Mouse (Mus musculus) midbrain, embryonic 14.5 days (tissue): Measurements from ENCODE around the gene Paxbp1. TPM values are rescaled to one million over a fixed set of nuclear protein-coding genes. Genes with fewer than 3 reads are reported as not detected.

Experiments used
- ATAC-seq: fragments of 200-750 bp; cut with Nextera tagmentation; 2 replicates; pipeline ENCODE4 v1.8.0; 2017; ENCODE audit warnings: moderate number of reproducible peaks, moderate library complexity; ENCODE audit not compliant: low FRiP score, low TSS enrichment
- DNase-seq: peaks from one replicate; pipeline ENCODE4 v3.0.0-alpha.2; 2015
- H3K27ac ChIP-seq: fragments of 300-500 bp; sonication (generic); replicated peaks from 2 replicates; pipeline ENCODE4 v1.5.1; 2014; ENCODE audit warnings: mild to moderate bottlenecking, low read depth, low read length, moderate library complexity
- H3K27me3 ChIP-seq: fragments of 300-500 bp; sonication (generic); 2 replicates; pipeline ENCODE4 v1.6.1; 2014; ENCODE audit warnings: low read length, control low read depth, mixed read lengths; ENCODE audit not compliant: control insufficient read depth, insufficient read depth
- H3K36me3 ChIP-seq: fragments of 300-500 bp; sonication (generic); 2 replicates; pipeline ENCODE4 v1.6.1; 2014; ENCODE audit warnings: low read length, control low read depth; ENCODE audit not compliant: control insufficient read depth, insufficient read depth
- H3K4me1 ChIP-seq: fragments of 300-500 bp; sonication (generic); 2 replicates; pipeline ENCODE4 v1.6.1; 2014; ENCODE audit warnings: mild to moderate bottlenecking, antibody characterized with exemption, low read length, control low read depth; ENCODE audit not compliant: control insufficient read depth, insufficient read depth
- H3K4me2 ChIP-seq: fragments of 300-500 bp; sonication (generic); 2 replicates; pipeline ENCODE4 v1.6.1; 2014; ENCODE audit warnings: mild to moderate bottlenecking, low read length, moderate library complexity
- H3K4me3 ChIP-seq: fragments of 300-500 bp; sonication (generic); replicated peaks from 2 replicates; pipeline ENCODE4 v1.5.1; 2014; ENCODE audit warnings: low read depth, low read length
- H3K9ac ChIP-seq: fragments of 300-500 bp; sonication (generic); replicated peaks from 2 replicates; pipeline ENCODE4 v1.6.1; 2014; ENCODE audit warnings: mild to moderate bottlenecking, low read length, moderate library complexity
- H3K9me3 ChIP-seq: fragments of 300-500 bp; sonication (generic); 2 replicates; pipeline ENCODE4 v1.6.1; 2016; ENCODE audit warnings: low read length, control low read depth, mixed read lengths; ENCODE audit not compliant: control insufficient read depth
- WGBS: fragments of 180-500 bp; shearing (Covaris S2); extraction: QIAGEN DNeasy Blood & Tissue Kit; methylation state at CpG from one replicate; pipeline ENCODE4 v1.1.7; 2014; 5-methylcytosine and 5-hydroxymethylcytosine counted together
- polyA plus RNA-seq: library from polyadenylated mRNA; unstranded; fragments of >200 nt; fragmentation: Nextera tagmentation; extraction: Ambion mirVana; gene quantifications from 2 replicates; pipeline ENCODE4 v1.2.1, GENCODE M21; 2014

The Paxbp1 gene
- polyA plus RNA-seq, 1 experiment from 2014 or later, result 96.8 TPM

DNA sequence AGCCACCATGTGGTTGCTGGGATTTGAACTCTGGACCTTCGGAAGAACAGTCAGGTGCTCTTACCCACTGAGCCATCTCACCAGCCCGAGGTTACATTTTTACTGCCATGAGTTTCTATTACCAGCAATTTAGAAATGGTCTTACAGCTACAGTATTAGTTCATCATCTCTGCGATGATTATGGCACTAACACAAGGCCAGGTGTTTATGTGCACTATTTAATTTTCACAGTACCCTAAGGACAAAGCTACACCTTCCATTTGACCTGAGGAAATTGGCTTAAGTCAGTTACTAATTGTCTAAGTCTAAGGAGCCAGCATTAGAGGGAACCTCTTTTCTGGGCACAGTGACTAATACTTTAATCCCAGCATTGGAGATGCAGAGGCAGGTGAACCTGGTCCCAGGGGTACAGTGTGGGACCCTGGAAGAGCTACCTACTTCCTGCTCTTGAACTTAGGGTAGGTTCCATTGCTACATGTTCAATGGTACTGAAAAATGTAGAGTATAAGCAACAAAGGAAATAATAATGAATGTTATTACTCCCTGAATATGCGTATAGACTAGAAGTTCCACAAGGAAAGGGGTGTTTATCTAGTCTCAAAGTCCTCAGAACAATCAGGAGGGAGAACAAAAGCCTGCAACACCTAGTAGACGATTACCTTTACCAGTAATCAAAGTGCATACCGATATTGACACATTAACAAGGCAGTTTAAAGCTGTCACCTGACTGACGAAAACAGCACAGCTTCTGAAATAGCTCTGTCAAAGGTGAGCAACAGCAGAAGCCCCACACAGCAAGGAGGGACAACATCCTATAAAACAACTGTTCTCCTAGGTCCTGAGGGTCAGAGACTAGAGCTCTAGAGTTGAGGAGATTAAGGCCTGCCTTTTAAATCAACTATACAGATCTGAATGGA, 47.8 kb downstream of the Paxbp1 start:
- Histone ChIP-seq H3K36me3 (peaks cover 10% of the 10 kb centered on the region; the same call in 1 of the 2 replicates), H3K9me3 (no peaks in the 10 kb centered on the region), H3K27me3 (no peaks in the 10 kb centered on the region), H3K4me3 (no peak overlapping the region), H3K4me2 (no peak overlapping the region), H3K9ac (no peak overlapping the region), H3K4me1 (no peaks in the 10 kb centered on the region), H3K27ac (no peak overlapping the region)
- ATAC-seq, result no peak
- 92% methylated on average over 7 of the region's 7 CpGs for WGBS
- no peak for DNase-seq

DNA sequence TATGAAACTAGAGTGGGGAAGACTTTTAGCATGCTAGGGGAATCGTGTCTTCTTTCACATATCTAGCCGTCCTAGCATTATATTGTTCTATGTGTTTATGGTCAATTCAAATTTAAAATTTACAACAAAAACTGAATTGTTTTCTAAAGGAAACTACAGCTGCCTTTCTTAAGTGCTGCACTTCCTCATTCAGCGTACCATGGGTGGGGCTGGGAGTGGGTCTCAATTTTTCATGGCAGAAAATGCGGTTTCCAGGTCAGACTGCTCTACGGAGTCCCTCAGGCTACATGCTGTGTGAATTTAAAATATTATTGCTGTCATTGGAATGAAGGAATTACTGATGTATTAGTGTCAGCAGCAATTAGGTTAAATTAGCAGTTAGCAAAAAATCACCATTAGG, 48.8 kb downstream of the Paxbp1 start:
- no peak overlapping the region for H3K9ac ChIP-seq
- no peaks in the 10 kb centered on the region for H3K27me3 ChIP-seq
- H3K9me3 ChIP-seq, result no peaks in the 10 kb centered on the region
- H3K4me2 ChIP-seq, result no peak overlapping the region
- no peak overlapping the region for H3K27ac ChIP-seq
- peaks cover 20% of the 10 kb centered on the region; the same call in 1 of the 2 replicates for H3K36me3 ChIP-seq
- ATAC-seq (no peak), DNase-seq (no peak)
- H3K4me3 ChIP-seq, result no peak overlapping the region
- 82% methylated on average over 5 of the region's 5 CpGs for WGBS
- H3K4me1 ChIP-seq, result no peaks in the 10 kb centered on the region

DNA sequence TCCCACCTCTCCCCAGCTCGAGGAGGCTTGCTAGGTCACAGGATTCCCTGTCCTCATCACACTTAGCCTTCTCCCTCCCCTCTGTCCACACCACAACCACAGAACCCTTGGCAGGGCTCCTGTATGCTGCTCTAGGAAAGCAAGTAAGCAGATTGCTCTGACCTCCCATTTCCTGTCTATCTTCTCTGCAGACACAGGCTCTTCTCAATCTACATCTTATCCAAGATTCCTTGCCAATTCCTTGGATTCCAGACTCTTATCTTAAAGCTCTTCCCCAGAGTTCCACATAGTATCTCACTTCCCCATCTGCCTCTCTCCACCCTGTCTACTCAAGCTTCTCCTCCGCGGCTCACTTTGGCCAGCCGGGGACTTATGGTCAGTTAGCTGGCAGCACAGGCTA, 49.3 kb downstream of the Paxbp1 start:
- 87% methylated on average over 4 of the region's 4 CpGs for WGBS
- H3K4me1 ChIP-seq, result no peaks in the 10 kb centered on the region
- H3K9me3 ChIP-seq, result no peaks in the 10 kb centered on the region
- H3K36me3 ChIP-seq, result peaks cover 25% of the 10 kb centered on the region; the same call in 1 of the 2 replicates
- no peak overlapping the region for H3K4me3 ChIP-seq
- no peak for ATAC-seq
- no peak for DNase-seq
- no peaks in the 10 kb centered on the region for H3K27me3 ChIP-seq
- H3K4me2 ChIP-seq, result no peak overlapping the region
- H3K9ac ChIP-seq, result no peak overlapping the region
- H3K27ac ChIP-seq, result no peak overlapping the region

DNA sequence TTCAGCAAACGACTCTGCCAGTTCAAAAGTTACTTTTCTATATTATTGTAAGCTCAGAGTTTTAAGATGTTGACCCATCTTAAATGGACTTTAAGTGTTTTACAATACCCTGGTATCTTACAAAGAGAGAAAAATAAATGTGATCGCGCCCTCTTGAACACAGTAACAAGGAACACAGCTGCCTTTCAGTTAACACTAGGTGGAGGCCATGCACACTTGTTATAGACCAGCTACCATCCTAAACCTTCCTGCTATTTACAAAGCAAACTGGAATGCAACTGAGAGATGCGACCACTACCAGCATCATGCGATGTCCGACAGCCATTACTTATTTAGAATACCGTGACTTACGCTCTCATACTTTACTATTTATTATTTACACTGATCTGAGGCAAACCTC, 55.2 kb downstream of the Paxbp1 start:
- no peak for ATAC-seq
- WGBS, result 95% methylated on average over 8 of the region's 8 CpGs

DNA sequence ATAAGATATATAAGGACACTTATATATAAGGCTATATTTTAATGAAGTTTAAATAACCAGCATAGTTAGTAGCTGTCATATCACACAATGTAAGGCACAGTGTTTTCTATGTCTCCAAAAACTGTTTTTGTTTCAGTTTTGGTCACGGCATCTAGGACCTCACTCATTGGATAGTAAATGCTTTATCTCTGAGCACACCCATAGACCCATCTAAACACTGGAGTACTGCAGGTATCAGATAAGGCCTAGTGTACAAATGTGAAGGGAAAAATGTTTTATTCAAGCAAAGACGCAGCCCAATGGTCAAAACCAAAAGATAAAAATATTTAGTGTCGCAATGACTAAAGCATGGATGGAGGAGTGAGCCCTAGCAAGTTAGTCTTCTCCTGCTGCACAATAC, 55.7 kb downstream of the Paxbp1 start:
- no peak overlapping the region for H3K27ac ChIP-seq
- no peak overlapping the region for H3K9ac ChIP-seq
- WGBS, result 93% methylated on average over 3 of the region's 3 CpGs
- ATAC-seq (no peak), DNase-seq (no peak)
- no peak overlapping the region for H3K4me2 ChIP-seq
- H3K4me3 ChIP-seq, result no peak overlapping the region
- no peaks in the 10 kb centered on the region for H3K9me3 ChIP-seq
- H3K36me3 ChIP-seq, result peaks cover 36% of the 10 kb centered on the region
- H3K27me3 ChIP-seq, result no peaks in the 10 kb centered on the region
- no peaks in the 10 kb centered on the region for H3K4me1 ChIP-seq

More for the DNA sequence above, 55.2 kb downstream of the Paxbp1 start:
- Histone ChIP-seq H3K36me3 (peaks cover 36% of the 10 kb centered on the region), H3K9me3 (no peaks in the 10 kb centered on the region), H3K27ac (no peak overlapping the region), H3K4me1 (no peaks in the 10 kb centered on the region), H3K9ac (no peak overlapping the region), H3K4me3 (no peak overlapping the region), H3K27me3 (no peaks in the 10 kb centered on the region), H3K4me2 (no peak overlapping the region)
- DNase-seq, result no peak

DNA sequence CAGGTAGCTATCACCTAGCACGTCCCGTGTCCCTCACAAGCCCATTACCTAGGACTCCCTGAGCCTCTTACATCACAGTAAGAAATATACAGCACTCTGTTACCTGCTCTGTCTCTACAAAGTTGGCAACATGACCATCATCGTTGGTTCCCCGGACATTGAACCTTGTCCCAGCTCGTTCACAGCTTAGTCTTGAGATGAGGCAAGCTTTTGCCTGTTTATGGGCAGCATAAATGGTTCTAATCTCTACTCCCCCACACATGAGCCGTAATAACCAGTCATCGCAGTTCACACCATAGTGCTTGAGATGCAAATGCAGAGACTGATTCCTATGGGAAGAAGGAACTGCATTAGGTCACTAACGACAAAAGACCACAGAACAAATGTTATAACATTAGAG, 56.3 kb downstream of the Paxbp1 start:
- DNase-seq (no peak), ATAC-seq (no peak)
- Histone ChIP-seq H3K9ac (no peak overlapping the region), H3K4me1 (no peaks in the 10 kb centered on the region), H3K36me3 (peaks cover 32% of the 10 kb centered on the region), H3K27me3 (no peaks in the 10 kb centered on the region), H3K9me3 (no peaks in the 10 kb centered on the region), H3K27ac (no peak overlapping the region), H3K4me2 (no peak overlapping the region), H3K4me3 (no peak overlapping the region)
- 92% methylated on average over 8 of the region's 8 CpGs for WGBS

DNA sequence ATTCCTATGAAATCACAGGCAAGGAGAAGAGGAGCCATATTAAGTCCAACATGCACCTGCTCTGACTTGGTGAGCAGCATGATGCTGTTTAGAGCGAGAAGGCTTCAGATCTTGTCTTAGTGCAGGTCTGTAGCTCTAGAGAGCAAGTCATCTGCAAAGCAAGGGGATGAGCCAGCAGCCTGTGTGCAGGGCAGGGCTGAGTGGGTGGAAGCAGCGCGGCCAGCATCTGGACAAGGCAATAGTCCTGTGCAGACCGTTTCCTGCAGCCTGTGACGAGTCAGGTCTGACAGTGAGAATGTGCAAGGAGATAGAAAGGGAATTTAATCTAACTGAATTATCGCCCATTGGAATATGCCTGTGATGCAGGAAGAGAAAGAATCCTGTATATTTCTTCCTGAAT, 73.3 kb downstream of the Paxbp1 start:
- Histone ChIP-seq H3K4me1 (no peaks in the 10 kb centered on the region), H3K4me2 (no peak overlapping the region), H3K9me3 (no peaks in the 10 kb centered on the region), H3K27me3 (no peaks in the 10 kb centered on the region), H3K9ac (no peak overlapping the region), H3K4me3 (no peak overlapping the region), H3K36me3 (peaks cover 64% of the 10 kb centered on the region), H3K27ac (no peak overlapping the region)
- DNase-seq (no peak), ATAC-seq (no peak)
- 91% methylated on average over 6 of the region's 6 CpGs for WGBS

DNA sequence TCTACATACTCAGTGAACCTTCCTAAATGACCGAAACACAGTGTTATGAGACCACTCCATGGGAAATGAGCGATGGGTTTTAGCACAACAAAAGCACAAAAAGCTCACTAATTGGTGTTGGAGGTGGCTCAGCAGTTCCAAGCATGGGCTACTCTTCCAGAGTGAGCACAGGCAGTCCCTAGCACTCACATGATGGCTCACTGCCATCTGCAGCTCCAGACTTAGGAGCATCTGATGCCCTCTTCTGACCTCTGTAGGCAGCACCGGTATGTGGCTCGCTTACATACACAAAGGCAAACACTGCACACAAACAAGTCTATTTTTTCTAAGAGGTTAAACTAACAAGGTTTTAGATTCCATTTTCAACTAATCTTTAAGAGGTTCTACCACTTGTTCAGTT, 78.1 kb downstream of the Paxbp1 start:
- DNase-seq (no peak), ATAC-seq (no peak)
- H3K4me1 ChIP-seq, result no peaks in the 10 kb centered on the region
- no peaks in the 10 kb centered on the region for H3K27me3 ChIP-seq
- no peaks in the 10 kb centered on the region for H3K9me3 ChIP-seq
- peaks cover 74% of the 10 kb centered on the region for H3K36me3 ChIP-seq
- WGBS, result 89% methylated on average over 4 of the region's 4 CpGs
- H3K4me3 ChIP-seq, result no peak overlapping the region
- no peak overlapping the region for H3K27ac ChIP-seq
- no peak overlapping the region for H3K9ac ChIP-seq
- no peak overlapping the region for H3K4me2 ChIP-seq

DNA sequence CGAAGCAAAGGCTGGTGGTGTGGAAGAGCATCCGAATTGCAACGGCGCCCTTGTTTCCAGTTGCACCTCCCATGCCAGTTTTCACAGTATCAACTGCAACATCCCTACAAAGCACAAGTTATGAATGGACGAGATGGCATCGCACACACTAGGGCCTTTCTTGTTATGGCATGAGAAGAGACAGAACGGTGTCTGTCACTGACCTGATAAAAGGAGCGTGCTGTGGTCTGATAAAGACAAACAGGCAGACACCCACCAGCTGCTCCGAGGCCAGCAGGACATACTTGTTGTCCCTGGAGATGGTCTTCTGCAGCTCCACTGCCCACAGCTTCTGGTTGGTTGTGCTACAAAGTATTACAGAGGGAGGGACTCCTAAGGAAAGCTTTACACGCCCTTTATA, 80.0 kb downstream of the Paxbp1 start:
- ATAC-seq (no peak), DNase-seq (no peak)
- H3K27ac ChIP-seq, result no peak overlapping the region
- H3K9ac ChIP-seq, result no peak overlapping the region
- H3K27me3 ChIP-seq, result no peaks in the 10 kb centered on the region
- WGBS, result 93% methylated on average over 10 of the region's 10 CpGs
- peaks cover 78% of the 10 kb centered on the region for H3K36me3 ChIP-seq
- no peaks in the 10 kb centered on the region for H3K4me1 ChIP-seq
- H3K9me3 ChIP-seq, result no peaks in the 10 kb centered on the region
- no peak overlapping the region for H3K4me3 ChIP-seq
- no peak overlapping the region for H3K4me2 ChIP-seq
